Mouse (Mus musculus) right cerebral cortex, adult 18-20 months (tissue): ENCODE measurements around the gene Olfr805.

Experiments used
- DNase-seq: peaks from one replicate; pipeline ENCODE4 v3.0.0; 2022; ENCODE audit warnings: mixed read lengths

Gene Olfr805

GRCm38 (mm10) chr10:129729275-129729674, at the start of gene Olfr805:
TSS of gene Olfr805 (minus strand) at chr10:129729375.
- DNase-seq: no peak

GRCm38 (mm10) chr10:129778123-129778522, 48.9 kb upstream of the Olfr805 start:
- DNase-seq: no peak

GRCm38 (mm10) chr10:129774338-129774737, 45.2 kb upstream of the Olfr805 start, which contains the start of gene Olfr809:
TSS of gene Olfr809 (plus strand) at chr10:129774638.
- DNase-seq: no peak

GRCm38 (mm10) chr10:129765182-129765581, 36.0 kb upstream of the Olfr805 start, which contains the start of gene Olfr808:
TSS of gene Olfr808 (plus strand) at chr10:129765482.
- DNase-seq: no peak

GRCm38 (mm10) chr10:129757693-129758092, 28.5 kb upstream of the Olfr805 start, which contains the start of gene Olfr807:
TSS of gene Olfr807 (minus strand) at chr10:129757793.
- no peak for DNase-seq

GRCm38 (mm10) chr10:129741821-129742220, 12.6 kb upstream of the Olfr805 start, which contains the start of gene Olfr806:
TSS of gene Olfr806 (minus strand) at chr10:129741921.
- no peak for DNase-seq

- DNase-seq: no peak
Measured at GRCm38 (mm10) chr10:129702910-129703309, 26.3 kb downstream of the Olfr805 start, which contains the start of gene Olfr804. TSS of gene Olfr804 (plus strand) at chr10:129703210.

DNA sequence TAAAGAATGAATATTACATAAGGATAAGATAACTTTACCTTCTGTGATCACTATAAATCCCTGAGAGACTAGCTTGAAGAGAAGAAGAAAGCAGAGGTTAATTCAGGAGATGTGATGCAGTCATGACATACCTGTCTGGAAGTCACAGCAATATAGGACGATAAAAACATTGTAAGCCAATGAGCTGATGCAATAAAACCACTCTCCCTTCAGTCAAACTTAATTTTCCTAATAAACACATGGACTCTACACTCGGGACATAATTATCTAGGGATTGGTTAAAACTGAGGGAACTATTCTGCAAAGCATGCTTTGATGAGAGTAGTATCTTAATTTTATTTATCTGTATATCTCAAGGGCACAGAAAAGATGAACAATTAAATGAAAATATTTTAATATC, 35.0 kb downstream of the Olfr805 start, which contains the start of gene Olfr803:
Olfr803 (minus strand) TSS at position 101 of the 400 bp plus-strand sequence.
- DNase-seq: no peak

GRCm38 (mm10) chr10:129688069-129688468, 41.1 kb downstream of the Olfr805 start, which contains the start of gene Olfr802:
TSS of gene Olfr802 (minus strand) at chr10:129688169.
- DNase-seq: no peak

DNA sequence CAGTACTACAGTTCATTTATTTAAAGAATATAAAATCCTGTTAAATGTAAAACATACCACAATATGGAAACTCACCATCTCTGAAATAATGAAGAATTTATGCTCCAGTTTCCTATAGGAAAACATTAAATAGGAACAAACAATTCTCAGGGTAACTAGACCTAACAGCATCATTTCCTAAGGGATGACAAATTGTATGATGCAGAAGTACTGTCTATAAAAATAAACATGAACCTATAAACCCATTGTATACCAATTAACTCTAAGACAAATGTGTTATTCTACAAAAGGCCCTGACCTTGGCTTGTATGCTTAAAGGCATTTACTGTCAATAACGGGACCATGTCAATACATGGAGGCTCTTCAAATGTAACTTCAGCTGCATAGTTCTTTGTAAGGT, 55.4 kb downstream of the Olfr805 start, which contains the start of gene Olfr801:
Olfr801 (minus strand) TSS at position 101 of the 400 bp plus-strand sequence.
- no peak for DNase-seq
